Mouse (Mus musculus): ENCODE measurements around the gene Tmem198.

Tmem198 gene

GRCm38 (mm10) chr1:75490785-75491551, 11.6 kb downstream of the Tmem198 start:
- no peak for DNase-seq

DNA sequence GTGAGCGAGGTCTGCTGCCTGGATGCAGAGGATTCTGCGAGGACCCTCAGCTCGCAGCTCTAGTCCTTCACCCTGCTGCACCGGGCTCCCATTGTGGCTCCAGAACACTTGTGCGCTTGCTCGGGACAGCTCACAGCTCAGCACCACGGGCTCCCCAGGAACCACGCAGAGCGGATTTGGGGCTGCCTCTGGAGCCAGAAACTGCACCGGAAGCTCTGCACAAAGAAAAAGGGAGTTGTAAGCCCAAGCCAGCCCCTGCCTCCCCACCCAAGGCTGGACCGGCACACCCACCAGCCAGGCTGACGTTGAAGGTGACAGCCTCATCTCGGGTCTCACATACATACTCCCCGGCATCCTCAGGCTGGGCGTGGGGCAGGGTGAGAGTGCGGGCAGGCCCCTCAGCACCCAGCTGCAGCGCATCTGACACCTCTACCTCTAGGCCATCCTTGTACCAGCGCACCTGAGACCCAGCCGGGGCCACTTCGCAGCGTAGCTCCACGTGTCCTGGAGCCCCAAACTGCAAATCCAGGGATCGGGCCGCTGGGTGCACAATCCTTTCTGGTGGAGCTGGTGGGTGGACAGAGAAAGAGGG, 13.3 kb downstream of the Tmem198 start:
- no peak for DNase-seq

DNA sequence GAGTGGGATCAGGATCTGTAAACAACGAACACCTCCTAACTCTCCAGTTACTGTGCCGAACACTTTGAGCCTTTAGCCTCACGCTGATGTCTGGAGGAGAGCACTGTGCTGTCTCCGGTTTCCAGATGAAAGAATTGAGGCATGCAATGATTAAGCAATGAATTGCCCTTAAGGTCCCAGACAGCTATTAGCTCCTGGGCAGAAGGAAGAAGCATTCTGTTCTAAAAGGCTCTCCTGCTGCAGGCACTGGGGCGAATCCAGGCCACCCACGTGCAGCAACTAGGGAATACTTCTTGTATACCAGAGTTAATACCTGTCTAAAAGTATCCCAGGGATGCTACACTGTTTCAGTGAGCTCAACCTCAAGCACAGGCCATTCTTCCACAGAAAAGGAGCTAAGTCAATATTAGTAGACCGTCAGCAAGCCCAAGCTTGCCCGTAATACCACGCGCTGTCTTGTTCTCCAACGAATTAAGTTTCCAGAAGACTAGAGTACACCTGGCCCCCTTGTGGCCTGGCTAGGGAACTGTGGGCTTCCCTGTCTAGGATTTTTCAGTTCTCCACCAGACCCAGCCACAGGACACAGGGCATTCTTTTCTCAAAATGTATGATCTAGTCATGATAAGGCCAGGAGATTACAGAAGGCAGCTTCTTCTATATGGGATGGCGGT, 15.7 kb downstream of the Tmem198 start:
- DNase-seq = peak; percentile 56

DNA sequence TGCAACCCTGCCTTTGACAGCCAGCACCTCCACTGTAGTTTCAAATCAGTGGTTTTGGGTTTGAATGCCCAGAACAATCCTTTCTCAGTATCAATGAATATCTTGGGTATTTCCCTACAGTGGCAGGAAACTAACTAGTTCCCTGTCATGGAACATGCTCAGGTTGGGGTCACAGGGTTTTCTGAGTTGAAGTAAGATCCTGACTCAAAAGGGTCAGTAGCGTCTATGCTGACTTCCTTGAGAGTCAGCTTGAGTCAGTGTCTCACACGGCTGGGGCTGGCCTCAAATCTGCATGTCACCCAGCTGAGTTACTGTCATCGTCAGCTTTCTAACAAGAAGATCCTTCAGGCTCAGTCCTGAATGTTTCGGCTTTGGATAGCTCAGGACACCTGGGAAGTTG, 19.6 kb downstream of the Tmem198 start:
- no peak for DNase-seq

GRCm38 (mm10) chr1:75499441-75499840, 20.1 kb downstream of the Tmem198 start:
- no peak for DNase-seq

DNA sequence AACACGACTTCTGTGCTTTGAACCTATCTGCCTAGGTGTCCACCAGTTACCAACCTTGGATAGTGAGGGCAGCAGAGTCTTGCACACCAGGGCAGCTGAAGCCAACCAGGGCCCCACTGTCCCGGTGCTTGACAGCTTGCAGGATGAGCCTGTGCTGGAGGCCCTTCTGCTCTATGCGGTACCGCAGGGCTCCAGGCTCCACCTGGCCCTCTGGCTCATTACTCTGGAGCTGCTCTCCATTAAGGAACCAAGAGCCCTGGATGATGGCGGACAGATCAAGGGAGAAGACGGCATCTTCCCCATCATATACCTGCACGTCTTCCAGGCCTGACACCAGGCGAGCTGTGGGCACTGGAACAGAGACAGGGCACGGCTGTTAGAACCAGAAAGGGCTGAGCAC, 22.6 kb downstream of the Tmem198 start:
- no peak for DNase-seq

DNA sequence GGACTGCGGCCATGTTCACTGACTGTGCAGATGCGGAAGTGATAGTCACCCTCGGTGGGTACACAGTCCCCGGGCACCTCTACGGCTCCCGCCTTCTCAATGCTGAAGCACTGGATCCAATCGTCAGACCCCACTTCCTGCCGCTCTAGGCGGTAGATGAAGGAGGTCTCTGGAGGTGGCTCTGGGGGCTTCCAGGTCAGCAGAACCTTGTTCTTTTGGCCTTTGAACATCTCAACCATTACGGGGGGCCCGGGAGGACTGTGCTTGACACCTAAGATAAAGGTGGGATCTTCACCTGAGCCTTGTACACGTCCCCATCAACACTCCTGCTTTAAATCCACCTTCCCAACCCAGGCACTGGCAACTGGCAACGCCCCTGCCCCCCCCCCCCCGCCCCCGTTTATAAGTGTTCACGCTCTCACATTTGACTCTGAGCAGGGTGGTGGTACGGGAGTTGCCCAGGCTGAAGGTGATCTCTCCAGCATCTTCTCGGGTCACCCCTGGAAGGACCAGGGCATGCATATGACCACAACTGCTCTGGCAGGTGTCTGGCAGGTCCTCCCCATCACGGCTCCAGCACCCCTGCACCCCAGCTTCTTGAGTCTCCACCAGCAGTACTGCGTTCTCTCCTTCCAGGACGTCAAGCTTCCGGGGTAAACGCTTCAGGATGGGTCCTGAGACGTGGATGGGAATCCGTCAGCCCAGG, 23.8 kb downstream of the Tmem198 start:
- DNase-seq = no peak

DNA sequence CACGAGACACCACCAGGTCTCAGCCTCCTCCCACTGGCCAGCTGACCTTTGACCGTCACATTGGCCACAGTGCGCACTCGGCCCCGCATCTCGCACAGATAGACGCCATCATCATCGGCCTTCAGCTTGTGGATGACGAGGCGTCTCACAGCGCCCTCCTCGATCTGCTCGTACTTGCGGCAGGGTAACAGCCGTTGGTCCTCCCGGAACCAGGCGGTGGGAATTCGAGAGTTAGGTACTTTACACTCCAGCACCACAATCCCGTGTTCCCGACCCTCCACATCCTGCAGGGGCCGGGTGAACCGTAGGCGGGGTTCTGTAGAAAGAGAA, 24.3 kb downstream of the Tmem198 start:
- no peak for DNase-seq

DNA sequence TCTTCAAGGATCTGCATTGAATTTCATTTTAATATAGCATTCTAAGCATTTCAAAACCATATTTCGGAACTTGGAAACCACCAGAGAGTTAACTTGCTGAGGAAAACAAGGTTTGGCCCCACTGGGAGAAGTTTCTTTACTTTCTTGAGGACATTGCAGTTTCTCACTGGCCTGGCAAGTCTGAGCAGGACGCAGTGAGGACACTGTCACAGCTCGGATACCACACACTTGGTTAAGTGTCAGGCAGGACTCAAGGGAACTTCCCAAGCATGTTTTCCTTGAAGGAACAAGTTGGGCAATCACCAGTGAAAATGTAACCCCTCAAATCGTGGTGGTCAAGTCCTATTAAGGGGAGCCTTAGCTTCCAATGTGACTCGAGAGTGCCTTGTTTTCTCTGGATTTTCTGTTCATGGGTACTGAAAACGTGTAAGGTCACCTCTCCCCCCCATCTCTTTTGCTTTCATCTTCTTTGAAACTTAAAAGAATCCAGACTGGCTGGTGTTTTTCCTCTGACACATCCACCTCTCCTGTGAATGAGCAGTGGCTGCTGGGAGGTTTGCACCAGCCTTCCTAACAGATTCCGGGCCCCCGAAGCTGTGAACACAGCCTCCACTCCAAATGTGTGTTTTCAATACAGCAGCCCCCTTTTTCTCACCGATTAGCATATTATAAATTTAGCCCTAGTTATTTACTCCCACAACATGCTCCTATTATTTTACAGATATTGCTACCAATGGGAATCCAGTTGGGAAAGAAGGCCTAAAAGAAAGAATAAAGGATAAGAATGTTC, 25.1 kb downstream of the Tmem198 start:
- no peak for DNase-seq

DNA sequence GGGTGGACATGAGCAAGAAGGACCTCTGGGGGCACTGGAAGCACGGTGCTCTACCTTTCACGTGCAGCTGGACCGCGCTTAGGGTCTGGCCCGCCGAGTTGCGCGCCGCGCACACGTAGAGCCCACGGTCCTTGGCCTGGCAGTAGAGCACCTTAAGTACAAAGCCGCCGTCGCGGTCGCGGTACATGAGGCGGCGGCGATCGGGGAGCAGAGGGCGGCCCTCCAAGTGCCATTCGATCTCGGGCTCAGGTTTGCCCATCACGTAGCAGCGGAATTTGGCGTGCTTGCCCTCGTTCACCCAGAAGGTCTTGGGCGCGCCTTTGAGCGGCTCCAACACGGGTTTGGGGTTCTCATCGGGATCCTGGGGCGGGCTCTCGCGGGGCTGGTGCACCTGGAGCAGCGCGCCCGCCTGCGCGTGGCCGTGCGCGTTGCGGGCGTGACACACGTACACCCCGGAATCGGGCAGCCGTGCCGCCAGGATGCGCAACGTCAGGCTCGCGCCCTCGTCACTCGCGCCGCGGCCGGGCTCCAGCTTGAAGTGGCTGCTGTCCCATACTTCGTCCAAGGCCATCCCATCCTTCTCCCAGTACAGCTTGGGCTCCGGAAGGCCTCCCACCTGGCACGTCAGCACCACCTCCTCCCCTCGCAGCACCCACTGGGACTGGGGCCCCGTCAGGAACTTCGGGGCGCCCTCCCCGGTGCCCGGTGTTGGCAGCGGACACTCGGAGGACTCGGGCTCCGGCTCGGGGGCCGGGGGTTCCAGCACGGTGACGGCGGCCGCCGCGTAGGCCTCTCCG, 26.0 kb downstream of the Tmem198 start:
- DNase-seq = peak; percentile 68

DNA sequence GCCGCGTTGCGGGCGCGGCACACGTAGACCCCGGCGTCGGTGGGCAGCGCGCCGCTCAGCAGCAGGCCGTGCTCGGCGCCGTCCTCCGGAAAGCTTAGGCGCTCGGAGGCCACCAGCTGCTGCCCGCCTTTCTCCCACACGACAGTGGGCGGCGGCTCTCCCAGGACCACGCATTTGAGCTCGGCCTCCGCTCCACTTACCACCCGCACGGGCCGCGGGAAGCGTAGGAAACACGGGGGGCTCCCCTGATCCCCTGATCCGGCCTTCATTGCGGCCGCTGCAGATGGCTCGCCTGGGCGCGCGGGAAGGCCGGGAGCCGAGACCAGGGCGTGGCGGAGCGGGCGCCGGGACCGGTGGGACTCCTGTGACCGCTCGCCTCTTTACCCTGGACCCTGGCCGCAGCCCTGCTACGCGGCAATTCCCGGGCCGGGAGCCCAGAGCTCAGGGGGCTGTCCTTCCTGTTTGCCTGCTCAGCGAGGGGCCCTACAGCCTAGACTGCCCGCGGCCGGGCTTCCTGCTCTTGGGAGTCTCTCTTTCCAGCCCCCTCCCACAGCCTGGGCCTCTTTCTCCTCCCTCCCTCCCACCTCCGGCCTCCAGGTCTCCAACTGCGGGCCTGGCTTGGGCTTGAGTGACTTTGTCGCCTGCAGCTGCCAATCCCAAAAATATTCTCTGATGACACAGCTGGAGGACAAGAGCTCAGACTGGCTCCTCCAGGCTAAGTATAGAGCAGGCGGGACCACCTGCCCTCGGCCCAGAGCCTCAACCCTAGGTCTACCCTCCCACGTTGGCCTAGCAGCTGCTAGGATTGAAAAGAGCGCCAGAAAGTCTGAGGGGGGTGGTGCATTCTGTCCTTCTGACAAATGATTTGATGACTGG, 26.9 kb downstream of the Tmem198 start, which contains the start of gene Obsl1:
Gene Obsl1 (minus strand): TSS at position 497 of the 876 bp plus-strand sequence.
- peak; percentile 85 for DNase-seq

GRCm38 (mm10) chr1:75507006-75507405, 27.7 kb downstream of the Tmem198 start, which contains the start of gene Inha:
Gene Inha, plus strand, starts transcription at chr1:75507077.
- DNase-seq = no peak

GRCm38 (mm10) chr1:75509586-75509985, 30.3 kb downstream of the Tmem198 start:
- no peak for DNase-seq

GRCm38 (mm10) chr1:75510154-75510553, 30.8 kb downstream of the Tmem198 start:
- no peak for DNase-seq

DNA sequence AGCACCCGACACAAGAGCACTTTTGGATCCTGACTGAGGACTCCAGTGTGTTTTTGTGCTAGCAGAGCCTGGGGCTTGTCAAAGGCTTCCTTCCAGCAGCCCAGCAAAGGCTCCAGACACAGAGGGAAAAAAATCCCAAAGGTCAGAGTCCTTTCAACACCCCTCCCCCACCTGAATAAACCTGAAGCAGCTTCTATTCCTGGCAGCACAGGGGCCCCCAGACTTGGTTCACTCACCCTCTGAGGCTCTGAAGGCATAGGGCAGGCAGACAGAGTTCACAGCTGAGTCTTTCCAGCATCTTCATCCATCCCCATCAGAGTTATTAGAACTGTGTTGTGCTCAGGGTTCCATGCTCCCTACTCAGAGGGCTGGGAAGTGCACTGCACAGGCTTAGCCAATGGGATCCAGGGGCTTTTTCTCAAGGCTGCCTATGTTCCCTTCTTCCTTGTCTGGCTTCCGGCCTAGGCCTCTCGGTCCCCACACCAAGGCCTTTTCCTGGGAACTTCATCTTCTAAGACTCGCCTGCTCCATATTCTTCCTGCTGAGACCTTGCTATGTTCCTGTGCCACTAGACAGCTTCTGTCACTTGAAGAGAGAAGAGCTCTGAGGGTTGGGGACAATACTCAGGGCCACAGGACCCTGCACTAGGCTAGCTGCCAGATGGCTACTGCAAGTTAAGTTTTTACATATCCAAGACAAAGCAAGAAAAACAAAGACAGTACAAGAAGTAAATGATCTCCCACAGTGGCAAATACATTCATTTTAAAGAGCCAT, 32.3 kb downstream of the Tmem198 start:
- peak; percentile 57 for DNase-seq

DNA sequence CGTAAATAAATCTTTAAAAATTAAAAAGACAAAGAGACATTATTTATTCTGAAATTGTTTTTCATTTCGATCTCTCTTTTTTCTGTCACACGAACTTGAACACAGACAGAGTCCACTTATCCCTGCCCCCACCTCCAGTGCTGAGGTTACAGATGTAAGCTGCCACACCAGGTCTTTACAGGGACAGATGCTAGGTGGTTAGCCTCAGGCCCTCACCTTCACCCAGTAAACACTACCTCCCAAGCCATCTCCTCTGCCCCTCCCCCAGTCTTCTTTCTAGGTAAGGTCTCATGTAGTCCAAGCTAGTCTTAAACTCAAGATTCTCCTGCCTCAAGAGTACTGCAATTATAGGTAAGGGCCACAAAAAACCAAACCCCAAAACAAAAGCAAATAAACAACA, 33.2 kb downstream of the Tmem198 start:
- no peak for DNase-seq

GRCm38 (mm10) chr1:75516703-75517380, 37.5 kb downstream of the Tmem198 start:
- DNase-seq = no peak

- no peak for DNase-seq
These were observed 38.7 kb downstream of the Tmem198 start for GRCm38 (mm10) chr1:75517984-75518383.

GRCm38 (mm10) chr1:75518427-75518826, 39.1 kb downstream of the Tmem198 start:
- DNase-seq = no peak

All from kidney, postnatal 14 days (tissue).